Mouse (Mus musculus): ENCODE measurements at regions not wholly inside any gene's neighbourhood (a gene's known extent, or its start where the extent isn't known, plus 50 kb on each side); places are given as distances from the start of the nearest gene placed in this dataset.

- Histone ChIP-seq H3K9me3 (replicated peaks; ENCODE audit: low read length) (no peaks in the 10 kb centered on the region), H3K27me3 (replicated peaks) (peaks cover 3% of the 10 kb centered on the region), H3K4me1 (ENCODE audit: control insufficient read depth in 1 of 2, insufficient read depth in 2 of 2) (no peaks in the 10 kb centered on the region), H3K36me3 (replicated peaks in 1 of 2; ENCODE audit: control insufficient read depth in 1 of 2, insufficient read depth in 1 of 2, low read length in 1 of 2) (no peaks in the 10 kb centered on the region), H3K9ac (ENCODE audit: insufficient read depth, low read depth) (no peak overlapping the region), H3K4me3 (replicated peaks in 1 of 3; ENCODE audit: low read depth in 2 of 3, low read length in 2 of 3, poor library complexity in 1 of 3) (no peak overlapping the region), H3K79me2 (replicated peaks; ENCODE audit: control insufficient read depth, extremely low read depth, insufficient read depth, poor library complexity, severe bottlenecking) (no peaks in the 10 kb centered on the region), H3K4me2 (ENCODE audit: insufficient read depth, low read depth, poor library complexity, severe bottlenecking) (no peak overlapping the region), H3K27ac (ENCODE audit: insufficient read depth, low read depth) (no peak overlapping the region)
- in situ Hi-C loops (cut with MboI; ENCODE audit: low pct_ligation_motif_present, low pct_unique_long_range_greater_than_20kb, low sequenced_read_pairs) = no loop called here
- TF ChIP-seq MAX (IDR thresholded peaks at IDR 0.05; ENCODE audit: low read length) (no peak), SMC3 (IDR thresholded peaks at IDR 0.05; ENCODE audit: low read depth, low read length) (no peak), USF1 (IDR thresholded peaks at IDR 0.05; ENCODE audit: low read depth, low read length) (no peak), GABPA (IDR thresholded peaks at IDR 0.05; ENCODE audit: insufficient replicate concordance, low read depth, low read length) (no peak), ZKSCAN1 (IDR thresholded peaks at IDR 0.05; ENCODE audit: borderline replicate concordance, low read depth, low read length) (no peak), HCFC1 (IDR thresholded peaks at IDR 0.05; ENCODE audit: low read depth, low read length) (no peak), IRF4 (IDR thresholded peaks at IDR 0.05; ENCODE audit: low read depth, low read length) (no peak), CHD2 (IDR thresholded peaks at IDR 0.05; ENCODE audit: low read length) (no peak), JUN (IDR thresholded peaks at IDR 0.05; ENCODE audit: insufficient read depth, low read depth, low read length) (no peak), TBP (conservative IDR thresholded peaks at IDR 0.05; ENCODE audit: low read depth, low read length) (no peak), JUND (conservative IDR thresholded peaks at IDR 0.05; ENCODE audit: low read depth, low read length) (no peak), MEF2A (IDR thresholded peaks at IDR 0.05; ENCODE audit: borderline replicate concordance, low read depth, low read length) (no peak), USF2 (conservative IDR thresholded peaks at IDR 0.05; ENCODE audit: low read depth, low read length) (no peak), KAT2A (IDR thresholded peaks at IDR 0.05; ENCODE audit: insufficient replicate concordance, low read length) (no peak), BHLHE40 (IDR thresholded peaks at IDR 0.05; ENCODE audit: low read depth, low read length) (no peak), TCF12 (IDR thresholded peaks at IDR 0.05; ENCODE audit: low read depth, low read length) (no peak), UBTF (IDR thresholded peaks at IDR 0.05; ENCODE audit: low read depth, low read length) (no peak)
- no peak for DNase-seq (ENCODE audit: extremely low read depth)
- dilution Hi-C loops (cut with MboI; ENCODE audit: extremely low pct_ligation_motif_present, extremely low pct_unique_long_range_greater_than_20kb, low sequenced_read_pairs) = no loop called here
These were observed 252.0 kb upstream of the Rnf32 start for GRCm38 (mm10) chr5:28943571-28944316.

- Histone ChIP-seq H3K4me2 (ENCODE audit: insufficient read depth, low read depth, poor library complexity, severe bottlenecking) (no peak overlapping the region), H3K4me3 (replicated peaks in 1 of 3; ENCODE audit: low read depth in 2 of 3, low read length in 2 of 3, poor library complexity in 1 of 3) (no peak overlapping the region), H3K27ac (ENCODE audit: insufficient read depth, low read depth) (no peak overlapping the region), H3K9me3 (replicated peaks; ENCODE audit: low read length) (no peaks in the 10 kb centered on the region), H3K9ac (ENCODE audit: insufficient read depth, low read depth) (no peak overlapping the region), H3K79me2 (replicated peaks; ENCODE audit: control insufficient read depth, extremely low read depth, insufficient read depth, poor library complexity, severe bottlenecking) (no peaks in the 10 kb centered on the region), H3K4me1 (ENCODE audit: control insufficient read depth in 1 of 2, insufficient read depth in 2 of 2) (no peaks in the 10 kb centered on the region), H3K27me3 (replicated peaks) (no peaks in the 10 kb centered on the region), H3K36me3 (replicated peaks in 1 of 2; ENCODE audit: control insufficient read depth in 1 of 2, insufficient read depth in 1 of 2, low read length in 1 of 2) (no peaks in the 10 kb centered on the region)
- in situ Hi-C loops (cut with MboI; ENCODE audit: low pct_ligation_motif_present, low pct_unique_long_range_greater_than_20kb, low sequenced_read_pairs) = no loop called here
- no peak for TF ChIP-seq EP300 (IDR thresholded peaks at IDR 0.05; ENCODE audit: low read length)
- TF ChIP-seq E2F4 (IDR thresholded peaks at IDR 0.05; ENCODE audit: insufficient replicate concordance, low read depth, low read length) = no peak
- TF ChIP-seq NRF1 (IDR thresholded peaks at IDR 0.05; ENCODE audit: low read depth, low read length) = no peak
- TF ChIP-seq ZKSCAN1 (IDR thresholded peaks at IDR 0.05; ENCODE audit: borderline replicate concordance, low read depth, low read length) = no peak
- TF ChIP-seq UBTF (IDR thresholded peaks at IDR 0.05; ENCODE audit: low read depth, low read length) = no peak
- TF ChIP-seq MAFK (IDR thresholded peaks at IDR 0.05; ENCODE audit: insufficient replicate concordance, low read length) = no peak
- no peak for TF ChIP-seq RAD21 (IDR thresholded peaks at IDR 0.05; ENCODE audit: low read depth, low read length)
- TF ChIP-seq HCFC1 (IDR thresholded peaks at IDR 0.05; ENCODE audit: low read depth, low read length) = no peak
- no peak for TF ChIP-seq MXI1 (IDR thresholded peaks at IDR 0.05; ENCODE audit: low read depth, low read length)
- no peak for TF ChIP-seq USF1 (IDR thresholded peaks at IDR 0.05; ENCODE audit: low read depth, low read length)
- TF ChIP-seq ZC3H11A (IDR thresholded peaks at IDR 0.05; ENCODE audit: low read depth, low read length) = no peak
- no peak for TF ChIP-seq NELFE (IDR thresholded peaks at IDR 0.05; ENCODE audit: low read depth, low read length)
- TF ChIP-seq ETS1 (conservative IDR thresholded peaks at IDR 0.05; ENCODE audit: low read depth, low read length) = no peak
- TF ChIP-seq CHD2 (IDR thresholded peaks at IDR 0.05; ENCODE audit: low read length) = no peak
- TF ChIP-seq SMC3 (IDR thresholded peaks at IDR 0.05; ENCODE audit: low read depth, low read length) = no peak
- no peak for DNase-seq (ENCODE audit: extremely low read depth)
- dilution Hi-C loops (cut with MboI; ENCODE audit: extremely low pct_ligation_motif_present, extremely low pct_unique_long_range_greater_than_20kb, low sequenced_read_pairs) = no loop called here
These were observed 254.8 kb upstream of the Rnf32 start for GRCm38 (mm10) chr5:28940972-28941371.
